Mouse (Mus musculus) hindbrain, postnatal 0 days (tissue): Measurements from ENCODE around the gene Nfkbil1. TPM values are rescaled to one million over a fixed set of nuclear protein-coding genes. Genes with fewer than 3 reads are reported as not detected.

Experiments used
- ATAC-seq: fragments of 200-750 bp; cut with Nextera tagmentation; 2 replicates; pipeline ENCODE4 v1.8.0; 2017; ENCODE audit warnings: mild to moderate bottlenecking, moderate TSS enrichment, moderate library complexity
- DNase-seq: peaks from one replicate; pipeline ENCODE4 v3.0.0-alpha.2; 2015; ENCODE audit warnings: low spot score
- H3K27ac ChIP-seq: fragments of 300-500 bp; sonication (generic); 2 replicates; pipeline ENCODE4 v1.5.1; 2014; ENCODE audit warnings: mild to moderate bottlenecking
- H3K27me3 ChIP-seq: fragments of 300-500 bp; sonication (generic); 2 replicates; pipeline ENCODE4 v1.6.1; 2014; ENCODE audit warnings: low read length, mixed read lengths; ENCODE audit not compliant: insufficient read depth
- H3K36me3 ChIP-seq: fragments of 300-500 bp; sonication (generic); 2 replicates; pipeline ENCODE4 v1.6.1; 2014; ENCODE audit warnings: low read length, mixed read lengths; ENCODE audit not compliant: insufficient read depth
- H3K4me1 ChIP-seq: fragments of 300-500 bp; sonication (generic); 2 replicates; pipeline ENCODE4 v1.6.1; 2014; ENCODE audit warnings: antibody characterized with exemption, low read length, mixed read lengths; ENCODE audit not compliant: insufficient read depth
- H3K4me2 ChIP-seq: fragments of 300-500 bp; sonication (generic); 2 replicates; pipeline ENCODE4 v1.6.1; 2014; ENCODE audit warnings: low read depth, mild to moderate bottlenecking, low read length, moderate library complexity, mixed read lengths
- H3K4me3 ChIP-seq: fragments of 300-500 bp; sonication (generic); 2 replicates; pipeline ENCODE4 v1.5.1; 2014; ENCODE audit warnings: low read length
- H3K9ac ChIP-seq: fragments of 300-500 bp; sonication (generic); replicated peaks from 2 replicates; pipeline ENCODE4 v1.6.1; 2014; ENCODE audit warnings: mild to moderate bottlenecking, low read length, moderate library complexity, mixed read lengths
- H3K9me3 ChIP-seq: fragments of 300-500 bp; sonication (generic); 2 replicates; pipeline ENCODE4 v1.6.1; 2016; ENCODE audit warnings: low read length, mixed read lengths
- CTCF ChIP-seq: IDR thresholded peaks from 2 replicates; pipeline ENCODE4 v1.5.1; 2016; ENCODE audit warnings: antibody characterized with exemption, control low read depth, low read depth
- WGBS: fragments of 180-500 bp; shearing (Covaris S2); extraction: QIAGEN DNeasy Blood & Tissue Kit; methylation state at CpG from one replicate; pipeline ENCODE4 v1.1.7; 2014; 5-methylcytosine and 5-hydroxymethylcytosine counted together
- polyA plus RNA-seq: library from polyadenylated mRNA; unstranded; fragments of >200 nt; fragmentation: Nextera tagmentation; extraction: Ambion mirVana; gene quantifications from 2 replicates; pipeline ENCODE4 v1.2.1, GENCODE M21; 2015
- total RNA-seq: library from RNA; depleted of rRNA; stranded (reverse); fragments of >200 nt; gene quantifications from 2 replicates; pipeline ENCODE4 v1.2.3, GENCODE M21; 2014

The Nfkbil1 gene
- total and polyA plus RNA-seq, 2 experiments from 2014 or later, result 12.9 to 15.5 TPM

- Histone ChIP-seq H3K36me3 (no peaks in the 10 kb centered on the region), H3K9me3 (peaks cover 4% of the 10 kb centered on the region; the same call in 1 of the 2 replicates), H3K4me3 (no peak overlapping the region), H3K9ac (no peak overlapping the region), H3K27me3 (peaks cover 8% of the 10 kb centered on the region; the same call in 1 of the 2 replicates), H3K4me2 (no peak overlapping the region), H3K4me1 (no peaks in the 10 kb centered on the region), H3K27ac (no peak overlapping the region)
- ATAC-seq (no peak), DNase-seq (no peak)
- 78% methylated on average over 3 of the region's 3 CpGs for WGBS
- TF ChIP-seq CTCF, result no peak
Observed at GRCm38 (mm10) chr17:35272249-35272648, 36.7 kb upstream of the Nfkbil1 start.

DNA sequence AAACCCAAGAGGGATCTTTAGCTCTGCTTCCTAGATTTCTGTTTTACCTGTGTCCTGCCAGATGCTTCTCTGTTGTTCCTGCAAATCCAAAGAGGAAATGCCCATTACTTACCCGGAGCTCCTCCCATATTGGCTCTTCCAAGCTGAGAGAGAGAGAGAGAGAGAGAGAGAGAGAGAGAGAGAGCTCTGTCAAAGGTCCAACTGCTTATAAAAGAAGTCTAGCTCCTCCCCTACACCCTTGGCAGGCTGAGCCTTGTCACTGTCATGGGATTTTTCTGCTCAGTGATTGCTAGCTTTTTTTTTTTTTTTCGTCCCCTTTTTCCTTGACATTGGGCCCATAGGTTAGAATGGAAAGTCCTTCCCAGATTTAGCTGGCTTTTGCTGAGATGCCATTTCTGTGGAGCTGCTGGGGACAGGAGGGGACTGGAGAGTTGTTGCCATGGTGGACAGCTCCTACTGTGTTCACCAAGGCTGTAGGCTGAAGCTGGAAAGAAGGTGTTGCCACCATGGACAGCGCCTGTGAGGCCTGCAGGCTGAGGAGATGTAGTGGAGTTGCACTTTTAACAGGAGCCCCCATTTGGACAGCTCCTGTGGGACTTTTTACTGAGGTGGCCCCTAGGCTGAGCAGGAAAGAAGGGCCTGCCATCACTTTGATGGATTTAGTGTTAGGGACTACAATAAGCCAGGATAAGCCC, 34.2 kb upstream of the Nfkbil1 start:
- no peaks in the 10 kb centered on the region for H3K4me1 ChIP-seq
- no peak overlapping the region for H3K27ac ChIP-seq
- H3K4me3 ChIP-seq, result no peak overlapping the region
- 18% methylated on average over 3 of the region's 3 CpGs for WGBS
- H3K36me3 ChIP-seq, result no peaks in the 10 kb centered on the region
- no peak for ATAC-seq
- no peak for TF ChIP-seq CTCF
- no peak overlapping the region for H3K9ac ChIP-seq
- DNase-seq, result peak; percentile 51
- H3K27me3 ChIP-seq, result no peaks in the 10 kb centered on the region
- peaks cover 4% of the 10 kb centered on the region; the same call in 1 of the 2 replicates for H3K9me3 ChIP-seq
- no peak overlapping the region for H3K4me2 ChIP-seq

DNA sequence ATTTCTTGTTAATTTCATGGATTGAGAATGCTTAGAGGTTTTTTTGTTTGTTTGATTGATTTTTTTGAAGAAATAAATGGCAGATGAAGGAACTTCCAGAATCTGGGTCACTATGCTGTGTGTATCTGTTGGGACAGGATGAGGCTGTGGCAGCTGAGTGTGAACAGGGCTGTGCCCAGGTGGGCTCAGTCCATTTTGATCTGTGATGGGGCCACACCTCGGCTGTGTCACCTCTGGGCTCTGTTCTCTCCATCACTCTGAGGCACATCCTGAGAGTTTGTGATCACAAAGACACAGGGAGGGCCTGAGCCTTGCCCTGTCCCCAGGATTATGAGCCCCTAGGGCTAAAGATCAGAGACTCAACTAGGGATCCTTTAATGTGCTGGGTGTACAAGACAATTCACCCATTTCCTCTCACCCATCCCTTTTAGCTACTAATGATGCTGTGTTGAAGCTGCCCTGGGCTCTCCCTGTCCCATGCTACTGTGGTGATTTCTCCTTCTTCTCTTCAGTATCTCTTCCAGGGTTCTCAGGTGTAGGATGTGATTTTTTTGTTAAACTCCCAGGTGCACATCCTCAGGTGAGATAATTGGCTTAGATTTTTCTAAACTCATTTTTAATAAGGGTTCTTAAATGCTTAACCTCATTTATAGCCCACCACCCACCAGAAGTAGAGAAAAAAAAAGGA, 32.0 kb upstream of the Nfkbil1 start:
- no peak overlapping the region for H3K9ac ChIP-seq
- no peaks in the 10 kb centered on the region for H3K27me3 ChIP-seq
- no peaks in the 10 kb centered on the region for H3K9me3 ChIP-seq
- DNase-seq (no peak), ATAC-seq (no peak)
- H3K4me3 ChIP-seq, result no peak overlapping the region
- no peaks in the 10 kb centered on the region for H3K36me3 ChIP-seq
- H3K4me1 ChIP-seq, result no peaks in the 10 kb centered on the region
- no peak overlapping the region for H3K27ac ChIP-seq
- TF ChIP-seq CTCF, result no peak
- 78% methylated on average over 1 of the region's 1 CpGs for WGBS
- no peak overlapping the region for H3K4me2 ChIP-seq

DNA sequence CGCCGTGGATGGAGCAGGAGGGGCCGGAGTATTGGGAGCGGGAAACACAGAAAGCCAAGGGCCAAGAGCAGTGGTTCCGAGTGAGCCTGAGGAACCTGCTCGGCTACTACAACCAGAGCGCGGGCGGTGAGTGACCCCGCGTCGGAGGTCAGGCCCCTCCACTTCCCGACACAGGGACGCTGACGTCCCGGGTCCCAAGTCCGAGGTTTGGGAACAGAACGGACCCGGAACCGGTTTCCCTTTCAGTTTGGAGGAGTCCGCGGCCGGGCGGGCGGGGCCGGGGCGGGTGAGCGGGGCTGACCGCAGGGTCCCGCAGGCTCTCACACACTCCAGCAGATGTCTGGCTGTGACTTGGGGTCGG, 27.9 kb upstream of the Nfkbil1 start:
- 1% methylated on average over 31 of the region's 31 CpGs for WGBS
- Histone ChIP-seq H3K9me3 (no peaks in the 10 kb centered on the region), H3K27ac (0 out of 2 replicates have a peak overlapping the region, but pooled peaks have one; percentile 20), H3K4me2 (peak overlapping the region; percentile 83), H3K9ac (peak overlapping the region; percentile 65), H3K4me3 (peak overlapping the region; percentile 65), H3K27me3 (no peaks in the 10 kb centered on the region), H3K36me3 (no peaks in the 10 kb centered on the region), H3K4me1 (no peaks in the 10 kb centered on the region)
- DNase-seq, result no peak
- ATAC-seq, result 0 out of 2 replicates have a peak, but pooled peaks have one; percentile 18
- no peak for TF ChIP-seq CTCF

DNA sequence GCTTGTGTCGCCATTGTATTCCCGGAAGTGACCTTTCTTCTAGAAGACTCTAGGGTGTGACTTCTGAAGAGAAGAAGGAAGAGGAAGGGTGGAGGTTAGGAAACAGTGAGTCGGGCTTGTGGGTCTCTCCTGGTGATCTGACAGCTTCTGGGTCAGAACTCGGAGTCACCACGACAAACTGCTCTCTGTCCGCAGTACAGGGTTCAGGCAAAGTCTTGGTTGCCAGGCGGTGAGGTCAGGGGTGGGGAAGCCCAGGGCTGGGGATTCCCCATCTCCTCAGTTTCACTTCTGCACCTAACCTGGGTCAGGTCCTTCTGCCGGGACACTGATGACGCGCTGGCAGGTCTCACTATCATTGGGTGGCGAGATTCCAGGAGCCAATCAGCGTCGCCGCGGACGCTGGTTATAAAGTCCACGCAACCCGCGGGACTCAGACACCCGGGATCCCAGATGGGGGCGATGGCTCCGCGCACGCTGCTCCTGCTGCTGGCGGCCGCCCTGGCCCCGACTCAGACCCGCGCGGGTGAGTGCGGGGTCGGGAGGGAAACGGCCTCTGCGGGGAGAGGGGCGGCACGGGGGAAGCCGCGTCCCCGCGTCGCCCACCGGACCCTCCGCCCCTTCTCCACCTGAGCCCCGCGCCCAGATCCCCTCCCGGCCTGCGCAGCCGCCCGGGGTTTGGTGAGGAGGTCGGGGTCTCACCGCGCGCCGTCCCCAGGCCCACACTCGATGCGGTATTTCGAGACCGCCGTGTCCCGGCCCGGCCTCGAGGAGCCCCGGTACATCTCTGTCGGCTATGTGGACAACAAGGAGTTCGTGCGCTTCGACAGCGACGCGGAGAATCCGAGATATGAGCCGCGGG, 27.3 kb upstream of the Nfkbil1 start, which contains the start of gene H2-D1:
TSS of gene H2-D1 (plus strand) at position 67 of the 859 bp plus-strand sequence.
- no peaks in the 10 kb centered on the region for H3K27me3 ChIP-seq
- 0 out of 2 replicates have a peak, but pooled peaks cover 1% of the 10 kb centered on the region for H3K4me1 ChIP-seq
- 0 out of 2 replicates have a peak within 1 kb of the TSS, but pooled peaks have one; percentile 20 for H3K27ac ChIP-seq
- TF ChIP-seq CTCF, result no peak
- H3K9me3 ChIP-seq, result no peaks in the 10 kb centered on the region
- peak; percentile 96 for DNase-seq
- peak within 1 kb of the TSS; percentile 65 for H3K4me3 ChIP-seq
- peak within 1 kb of the TSS; percentile 65 for H3K9ac ChIP-seq
- H3K36me3 ChIP-seq, result no peaks in the 10 kb centered on the region
- peak; percentile 94 for ATAC-seq
- H3K4me2 ChIP-seq, result peak within 1 kb of the TSS; percentile 83
- 2% methylated on average over 70 of the region's 73 CpGs for WGBS

DNA sequence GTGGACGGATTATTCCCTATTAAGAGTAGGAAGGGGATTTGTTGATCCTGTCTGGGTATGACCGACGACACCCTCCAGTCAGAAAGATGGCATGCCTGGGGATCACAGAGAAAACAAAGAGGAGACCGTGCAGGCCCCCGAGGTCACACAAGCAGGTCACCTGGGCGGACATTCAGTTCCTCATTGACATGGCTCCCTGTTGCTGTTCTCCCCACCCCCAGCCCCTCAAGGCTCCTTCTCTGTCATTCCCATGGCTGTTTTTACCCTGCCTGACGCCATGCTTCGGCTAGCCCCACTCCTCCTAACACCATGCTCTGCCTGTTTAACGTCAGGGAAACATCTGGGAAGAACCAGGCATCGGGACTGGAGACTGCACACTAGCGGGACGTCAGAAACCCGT, 26.1 kb upstream of the Nfkbil1 start:
- Histone ChIP-seq H3K4me2 (no peak overlapping the region), H3K4me3 (no peak overlapping the region), H3K27ac (no peak overlapping the region), H3K27me3 (no peaks in the 10 kb centered on the region), H3K36me3 (no peaks in the 10 kb centered on the region), H3K4me1 (0 out of 2 replicates have a peak, but pooled peaks cover 4% of the 10 kb centered on the region), H3K9ac (no peak overlapping the region), H3K9me3 (no peaks in the 10 kb centered on the region)
- no peak for DNase-seq
- ATAC-seq, result no peak
- no peak for TF ChIP-seq CTCF
- WGBS, result 68% methylated on average over 13 of the region's 13 CpGs
